Mouse (Mus musculus) spleen, adult 2 months (tissue): ENCODE data around the gene Rxrb. TPM values are rescaled to one million over a fixed set of nuclear protein-coding genes. Genes with fewer than 3 reads are reported as not detected.

ENCODE experiments used
- DNase-seq, 2 experiments: peaks; one replicate each; pipeline versions ENCODE4 v3.0.0 to v3.0.0-alpha.2; 2012 to 2021; ENCODE audit warnings: low spot score in 2 of 2, low read depth in 1 of 2
- H3K27ac ChIP-seq: fragments of 200-500 bp; 2 replicates; pipeline ENCODE4 v1.5.1; 2012; ENCODE audit warnings: low read length, inconsistent platforms; ENCODE audit not compliant: insufficient read depth
- H3K27me3 ChIP-seq: fragments of 200-500 bp; 2 replicates; pipeline ENCODE4 v1.6.1; 2012; ENCODE audit warnings: mild to moderate bottlenecking, moderate library complexity, low read length, inconsistent platforms; ENCODE audit not compliant: control insufficient read depth, insufficient read depth
- H3K36me3 ChIP-seq: fragments of 200-500 bp; 2 replicates; pipeline ENCODE4 v1.6.1; 2012; ENCODE audit warnings: mild to moderate bottlenecking, low read length, inconsistent platforms; ENCODE audit not compliant: control insufficient read depth, insufficient read depth
- H3K4me1 ChIP-seq: fragments of 200-500 bp; 2 replicates; pipeline ENCODE4 v1.6.1; 2011; ENCODE audit warnings: inconsistent platforms; ENCODE audit not compliant: control insufficient read depth, insufficient read depth, insufficient read length
- H3K4me3 ChIP-seq: fragments of 200-500 bp; 2 replicates; pipeline ENCODE4 v1.5.1; 2011; ENCODE audit warnings: mild to moderate bottlenecking, inconsistent platforms; ENCODE audit not compliant: insufficient read depth, insufficient read length; ENCODE audit errors: extremely low read depth
- CTCF ChIP-seq: fragments of 200-500 bp; IDR thresholded peaks from 2 replicates; pipeline ENCODE4 v1.5.1; 2011; ENCODE audit warnings: mild to moderate bottlenecking, inconsistent platforms; ENCODE audit not compliant: insufficient read depth, insufficient read length, insufficient replicate concordance; ENCODE audit errors: extremely low read depth
- POLR2A ChIP-seq: fragments of 200-500 bp; IDR thresholded peaks from 2 replicates; pipeline ENCODE4 v1.6.1; 2011; ENCODE audit warnings: low read depth, low read length, inconsistent platforms
- WGBS: fragments of 180-500 bp; shearing (Covaris S2); methylation state at CpG from one replicate; pipeline ENCODE4 v1.1.7; 2018; 5-methylcytosine and 5-hydroxymethylcytosine counted together
- polyA plus RNA-seq: library from polyadenylated mRNA; depleted of rRNA; stranded (reverse); fragments of >200 nt; gene quantifications from 2 replicates; pipeline ENCODE4 v1.2.3, GENCODE M21; 2012

Rxrb gene
- polyA plus RNA-seq, 1 experiment, result 76.9 TPM

- Histone ChIP-seq H3K27ac (no peak overlapping the region), H3K27me3 (no peaks in the 10 kb centered on the region), H3K4me1 (no peaks in the 10 kb centered on the region; the same call in 1 of the 2 replicates), H3K36me3 (no peaks in the 10 kb centered on the region), H3K4me3 (no peak overlapping the region)
- no peak for DNase-seq
- WGBS, result 91% methylated on average over 14 of the region's 14 CpGs
- TF ChIP-seq CTCF, result no peak
- no peak for TF ChIP-seq POLR2A
Measured at GRCm38 (mm10) chr17:34045941-34046340, 14.3 kb downstream of the Rxrb start.

- H3K4me1 ChIP-seq, result no peaks in the 10 kb centered on the region; the same call in 1 of the 2 replicates
- no peak for TF ChIP-seq CTCF
- no peak for TF ChIP-seq POLR2A
- no peaks in the 10 kb centered on the region for H3K36me3 ChIP-seq
- WGBS, result 48% methylated on average over 5 of the region's 5 CpGs
- no peaks in the 10 kb centered on the region for H3K27me3 ChIP-seq
- DNase-seq, result peak in 1 of 2 experiments; percentile 61
- H3K27ac ChIP-seq, result peak overlapping the region; percentile 43; the same call in 1 of the 2 replicates
- H3K4me3 ChIP-seq, result no peak overlapping the region
Measured at GRCm38 (mm10) chr17:34047404-34048050, 15.9 kb downstream of the Rxrb start.

- H3K27me3 ChIP-seq, result no peaks in the 10 kb centered on the region
- TF ChIP-seq POLR2A (no peak), CTCF (no peak)
- H3K36me3 ChIP-seq, result no peaks in the 10 kb centered on the region
- WGBS, result 24% methylated on average over 7 of the region's 7 CpGs
- H3K4me1 ChIP-seq, result no peaks in the 10 kb centered on the region
- no peak overlapping the region for H3K27ac ChIP-seq
- DNase-seq, result no peak
- H3K4me3 ChIP-seq, result no peak overlapping the region
Measured at GRCm38 (mm10) chr17:34057224-34057623, 25.6 kb downstream of the Rxrb start.

- H3K4me3 ChIP-seq, result no peak overlapping the region
- TF ChIP-seq POLR2A (no peak), CTCF (no peak)
- H3K4me1 ChIP-seq, result peaks cover 19% of the 10 kb centered on the region
- WGBS, result 41% methylated on average over 3 of the region's 3 CpGs
- no peaks in the 10 kb centered on the region for H3K36me3 ChIP-seq
- H3K27me3 ChIP-seq, result no peaks in the 10 kb centered on the region
- no peak overlapping the region for H3K27ac ChIP-seq
- DNase-seq, result no peak
Measured at GRCm38 (mm10) chr17:34068864-34069263, 37.3 kb downstream of the Rxrb start.

GRCm38 (mm10) chr17:34072091-34072490, 40.5 kb downstream of the Rxrb start:
- TF ChIP-seq CTCF (no peak), POLR2A (no peak)
- Histone ChIP-seq H3K36me3 (no peaks in the 10 kb centered on the region), H3K27me3 (peaks cover 2% of the 10 kb centered on the region; the same call in 1 of the 2 replicates), H3K4me1 (peaks cover 19% of the 10 kb centered on the region), H3K4me3 (no peak overlapping the region), H3K27ac (no peak overlapping the region)
- WGBS, result 51% methylated on average over 5 of the region's 5 CpGs
- DNase-seq, result peak; percentile 28 to 54

GRCm38 (mm10) chr17:34075271-34075670, 43.7 kb downstream of the Rxrb start:
- WGBS, result 24% methylated on average over 7 of the region's 7 CpGs
- DNase-seq, result peak; percentile 66 to 79
- H3K4me3 ChIP-seq, result no peak overlapping the region
- peaks cover 13% of the 10 kb centered on the region; the same call in 1 of the 2 replicates for H3K4me1 ChIP-seq
- H3K27me3 ChIP-seq, result peaks cover 2% of the 10 kb centered on the region; the same call in 1 of the 2 replicates
- no peaks in the 10 kb centered on the region for H3K36me3 ChIP-seq
- TF ChIP-seq POLR2A (no peak), CTCF (peak; percentile 22; the same call in 1 of the 2 replicates)
- no peak overlapping the region for H3K27ac ChIP-seq

GRCm38 (mm10) chr17:34077549-34077948, 45.9 kb downstream of the Rxrb start:
- WGBS, result under 1% methylated on average over 9 of the region's 9 CpGs
- TF ChIP-seq POLR2A, result no peak
- TF ChIP-seq CTCF, result peak; percentile 58; the same call in 1 of the 2 replicates
- no peaks in the 10 kb centered on the region for H3K36me3 ChIP-seq
- H3K27ac ChIP-seq, result no peak overlapping the region
- DNase-seq, result peak; percentile 66 to 70
- H3K4me3 ChIP-seq, result no peak overlapping the region
- peaks cover 3% of the 10 kb centered on the region; the same call in 1 of the 2 replicates for H3K4me1 ChIP-seq
- H3K27me3 ChIP-seq, result peaks cover 2% of the 10 kb centered on the region; the same call in 1 of the 2 replicates
